Mouse (Mus musculus): ENCODE results near the gene Gm49721. TPM values are rescaled to one million over a fixed set of nuclear protein-coding genes. Genes with fewer than 3 reads are reported as not detected.
"Not testable (repeated sequence)": the region's sequence is repeated elsewhere in the genome, so short reads cannot be mapped to it uniquely, and the experiment has no call there.

Gm49721 gene
- not detected in 2 replicates for polyA plus RNA-seq (2012; ENCODE audit: insufficient read depth, insufficient read length, missing spikeins)

DNA sequence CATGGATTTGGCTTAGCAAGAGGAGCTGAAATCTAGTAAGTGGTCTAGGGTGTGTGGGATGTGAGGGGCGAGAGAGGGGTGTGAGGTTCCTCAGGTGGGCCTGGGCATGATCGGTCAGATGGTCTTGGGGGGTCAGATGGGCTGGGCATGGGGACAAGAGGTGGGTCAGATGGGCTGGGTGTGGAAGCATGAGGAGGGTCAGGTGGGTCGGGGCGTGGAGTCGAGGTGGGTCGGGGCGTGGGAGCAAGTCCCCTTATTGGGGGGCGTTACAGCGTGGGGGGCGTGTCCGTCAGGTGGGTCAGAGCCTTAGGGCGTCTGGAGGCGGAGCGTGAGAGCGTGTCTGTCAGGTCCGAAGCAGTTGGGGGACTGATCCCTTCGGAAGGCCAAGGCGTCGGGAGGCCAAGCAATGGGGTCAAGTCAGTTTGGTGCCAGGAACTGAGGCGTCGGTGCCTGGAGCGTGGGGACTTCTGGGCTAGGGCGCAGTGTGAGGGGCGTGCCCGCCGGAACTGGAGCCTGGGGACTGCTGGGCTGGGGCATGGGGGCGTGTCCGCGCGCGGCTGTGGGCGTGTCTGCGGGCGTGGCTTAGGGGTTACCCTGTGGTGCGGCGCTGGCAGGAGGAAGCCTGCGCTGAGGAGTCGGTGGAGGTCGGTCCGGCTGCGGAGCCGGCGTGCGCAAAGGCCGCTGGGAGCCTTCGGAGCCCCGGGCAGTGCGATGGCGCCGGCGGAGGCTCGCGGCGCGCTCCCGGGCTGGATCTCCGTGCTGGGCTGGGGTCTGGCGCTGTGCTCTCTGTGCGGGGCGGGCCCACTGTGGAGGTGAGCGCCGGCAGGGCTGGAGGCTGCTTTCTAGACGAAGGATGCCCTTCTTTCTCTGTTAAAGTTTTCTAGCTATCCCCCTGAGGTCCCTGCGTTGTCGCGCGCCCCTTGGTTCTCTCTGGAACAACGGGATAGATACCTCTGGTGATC lies at the start of gene Gm49721:
TSS of gene Gm49721 (plus strand) at position 618 of the 962 bp plus-strand sequence.
- peak within 1 kb of the TSS; percentile 70 for H3K4me3 ChIP-seq (ENCODE audit: insufficient read depth, low read depth, low read length)

DNA sequence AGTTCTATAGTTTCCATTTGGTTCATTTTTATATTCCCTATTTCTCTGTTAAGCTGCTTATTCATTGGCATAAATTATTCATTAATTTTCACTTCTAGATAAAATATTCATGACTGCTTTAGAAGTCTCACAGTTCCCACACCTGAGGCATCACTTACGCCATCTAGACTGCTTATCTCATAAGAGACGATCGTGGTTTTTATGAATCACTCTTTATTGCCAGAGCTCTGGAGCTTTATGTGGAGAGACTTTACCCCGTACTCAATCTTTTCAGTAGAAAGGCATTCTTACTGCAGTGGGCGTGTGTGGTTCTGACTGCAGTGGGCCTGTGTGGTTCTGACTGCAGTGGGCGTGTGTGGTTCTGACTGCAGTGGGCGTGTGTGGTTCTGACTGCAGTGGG lies 47.1 kb upstream of the Gm49721 start:
- H3K27ac ChIP-seq (replicated peaks; ENCODE audit: low read depth, low read length); H3K4me1 ChIP-seq (ENCODE audit: control insufficient read depth, insufficient read depth, insufficient read length, low read length); H3K4me3 ChIP-seq (ENCODE audit: insufficient read depth, low read depth, low read length): not testable (repeated sequence)

More for the DNA sequence above, at the start of gene Gm49721:
- H3K27ac ChIP-seq (replicated peaks; ENCODE audit: low read depth, low read length); H3K4me1 ChIP-seq (ENCODE audit: control insufficient read depth, insufficient read depth, insufficient read length, low read length): not testable (repeated sequence)

DNA sequence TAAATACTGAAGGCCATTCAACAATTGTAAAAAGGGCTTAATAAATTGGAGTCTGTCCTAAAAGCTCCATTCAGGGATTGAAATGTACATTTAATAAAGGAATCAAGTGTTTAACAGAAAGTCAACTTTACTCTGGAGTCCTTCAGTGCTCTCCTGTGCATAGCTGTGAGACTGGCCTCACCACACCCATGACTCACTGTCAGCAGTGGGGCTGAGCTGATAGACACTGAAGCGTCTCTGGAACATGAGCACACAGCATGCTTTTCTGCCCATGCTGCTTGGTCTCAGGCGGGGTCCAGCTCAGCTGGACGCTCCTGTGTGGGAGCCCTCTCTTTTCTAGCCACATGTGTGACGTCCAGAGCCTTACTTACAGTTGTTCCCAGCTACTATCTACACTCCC lies 36.1 kb upstream of the Gm49721 start:
- not testable (repeated sequence) for H3K27ac ChIP-seq (replicated peaks; ENCODE audit: low read depth, low read length); H3K4me1 ChIP-seq (ENCODE audit: control insufficient read depth, insufficient read depth, insufficient read length, low read length); H3K4me3 ChIP-seq (ENCODE audit: insufficient read depth, low read depth, low read length)

DNA sequence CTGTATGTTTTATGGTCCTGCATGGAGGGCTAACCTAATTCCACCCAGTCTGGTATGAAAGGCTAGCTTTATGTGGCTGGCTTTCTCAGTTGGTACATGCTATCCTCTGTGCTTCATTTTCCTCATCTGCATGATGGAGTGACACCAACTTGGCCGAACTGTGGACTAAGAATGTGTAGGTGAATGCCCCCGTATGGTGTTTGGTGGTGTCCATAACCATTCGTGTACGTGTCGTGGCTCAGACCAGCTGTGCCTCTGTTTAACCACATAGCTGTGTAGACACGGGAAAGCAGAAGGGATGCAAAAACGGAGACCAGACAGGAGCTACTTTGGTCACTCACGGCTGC lies 31.1 kb upstream of the Gm49721 start:
- H3K4me1 ChIP-seq (ENCODE audit: control insufficient read depth, insufficient read depth, insufficient read length, low read length); H3K27ac ChIP-seq (replicated peaks; ENCODE audit: low read depth, low read length): not testable (repeated sequence)
- peak overlapping the region; percentile 91 for H3K4me3 ChIP-seq (ENCODE audit: insufficient read depth, low read depth, low read length)

DNA sequence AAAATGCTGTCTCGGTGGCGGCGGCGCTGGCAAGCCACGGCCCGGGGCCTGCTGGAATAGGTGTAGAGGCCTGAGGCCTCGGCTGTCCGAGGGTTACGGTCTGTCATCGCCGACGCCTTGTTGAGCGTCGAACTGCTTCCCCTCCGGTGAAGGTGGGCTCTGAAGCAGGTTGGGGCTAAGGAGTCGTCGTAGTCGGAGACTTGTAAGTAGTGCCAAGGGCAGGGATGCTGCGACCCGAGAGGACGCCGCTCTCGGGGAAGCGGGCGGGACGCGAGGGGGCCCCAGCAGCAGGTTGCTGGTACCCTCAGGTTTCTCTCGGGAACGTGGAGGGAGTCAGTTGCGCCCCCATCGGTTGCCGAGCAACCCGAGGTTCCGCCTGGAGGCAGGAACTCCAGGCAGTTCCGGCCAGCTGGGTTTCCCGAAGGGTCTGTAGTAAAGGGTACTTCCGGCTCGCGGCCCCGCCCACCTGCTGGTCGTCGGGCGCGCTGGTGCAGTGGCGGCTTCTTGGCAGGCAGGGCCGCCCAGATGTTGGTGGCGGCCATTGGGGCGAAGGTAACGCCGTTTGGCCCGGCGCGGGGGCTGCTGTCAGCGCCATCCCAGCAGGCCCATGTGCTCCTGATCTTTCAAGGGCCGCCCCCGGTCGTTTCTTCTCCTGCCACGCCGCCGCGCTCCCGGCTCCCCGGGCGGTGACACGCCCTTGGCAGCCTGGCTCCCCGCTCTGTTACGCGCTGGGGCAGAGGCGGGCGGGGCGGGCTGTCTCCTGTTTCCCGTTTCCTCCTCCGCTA lies 30.5 kb upstream of the Gm49721 start, which contains the start of gene Rsph3b:
TSS of gene Rsph3b (minus strand) at position 699 of the 785 bp plus-strand sequence.
- H3K4me1 ChIP-seq (ENCODE audit: control insufficient read depth, insufficient read depth, insufficient read length, low read length) = not testable (repeated sequence)
- peak within 1 kb of the TSS; percentile 81 for H3K27ac ChIP-seq (replicated peaks; ENCODE audit: low read depth, low read length)
- H3K4me3 ChIP-seq (ENCODE audit: insufficient read depth, low read depth, low read length) = peak within 1 kb of the TSS; percentile 91

DNA sequence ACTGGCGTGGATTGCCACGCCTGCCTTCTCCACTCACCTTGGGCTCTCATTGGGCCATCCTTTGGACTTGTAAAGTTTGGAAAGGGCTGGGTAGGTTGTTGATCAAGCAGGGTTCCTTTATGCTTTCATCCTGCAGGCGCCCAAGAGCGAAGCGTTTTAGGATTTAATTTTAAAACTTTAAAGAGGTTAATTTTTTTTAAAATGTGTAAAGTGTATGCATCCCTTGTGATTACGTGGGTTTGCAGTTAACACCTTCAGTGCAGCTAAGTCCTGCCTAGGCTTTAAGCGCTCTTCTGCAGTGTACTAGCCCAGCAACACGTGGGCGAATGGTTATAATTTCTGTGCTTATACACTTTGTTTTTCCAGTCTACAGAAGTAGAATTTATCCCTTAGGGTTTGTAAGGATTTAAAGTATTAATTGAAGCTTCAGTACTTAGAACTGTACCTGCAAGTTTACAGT lies 29.9 kb upstream of the Gm49721 start:
- not testable (repeated sequence) for H3K27ac ChIP-seq (replicated peaks; ENCODE audit: low read depth, low read length); H3K4me1 ChIP-seq (ENCODE audit: control insufficient read depth, insufficient read depth, insufficient read length, low read length)
- peak overlapping the region; percentile 91 for H3K4me3 ChIP-seq (ENCODE audit: insufficient read depth, low read depth, low read length)

DNA sequence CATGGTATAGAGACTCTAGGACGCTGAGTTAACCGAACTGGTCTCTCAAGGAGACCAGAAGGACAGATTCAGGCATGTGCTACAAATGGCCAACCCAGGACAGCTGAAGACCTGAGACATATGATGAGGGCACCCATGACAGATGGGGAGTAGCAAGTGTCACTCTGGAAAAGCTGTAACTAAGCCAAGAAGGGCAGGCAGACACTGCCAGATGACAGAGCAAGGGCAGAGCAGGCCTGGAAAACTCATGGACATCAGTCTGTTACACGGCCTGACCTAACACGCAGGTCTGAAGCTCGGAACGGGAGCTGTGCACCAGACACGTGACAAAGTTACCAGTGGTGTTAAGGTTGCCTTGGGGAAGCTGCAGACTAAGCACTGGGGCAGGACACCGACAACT lies 19.8 kb upstream of the Gm49721 start:
- not testable (repeated sequence) for H3K4me1 ChIP-seq (ENCODE audit: control insufficient read depth, insufficient read depth, insufficient read length, low read length); H3K27ac ChIP-seq (replicated peaks; ENCODE audit: low read depth, low read length); H3K4me3 ChIP-seq (ENCODE audit: insufficient read depth, low read depth, low read length)

DNA sequence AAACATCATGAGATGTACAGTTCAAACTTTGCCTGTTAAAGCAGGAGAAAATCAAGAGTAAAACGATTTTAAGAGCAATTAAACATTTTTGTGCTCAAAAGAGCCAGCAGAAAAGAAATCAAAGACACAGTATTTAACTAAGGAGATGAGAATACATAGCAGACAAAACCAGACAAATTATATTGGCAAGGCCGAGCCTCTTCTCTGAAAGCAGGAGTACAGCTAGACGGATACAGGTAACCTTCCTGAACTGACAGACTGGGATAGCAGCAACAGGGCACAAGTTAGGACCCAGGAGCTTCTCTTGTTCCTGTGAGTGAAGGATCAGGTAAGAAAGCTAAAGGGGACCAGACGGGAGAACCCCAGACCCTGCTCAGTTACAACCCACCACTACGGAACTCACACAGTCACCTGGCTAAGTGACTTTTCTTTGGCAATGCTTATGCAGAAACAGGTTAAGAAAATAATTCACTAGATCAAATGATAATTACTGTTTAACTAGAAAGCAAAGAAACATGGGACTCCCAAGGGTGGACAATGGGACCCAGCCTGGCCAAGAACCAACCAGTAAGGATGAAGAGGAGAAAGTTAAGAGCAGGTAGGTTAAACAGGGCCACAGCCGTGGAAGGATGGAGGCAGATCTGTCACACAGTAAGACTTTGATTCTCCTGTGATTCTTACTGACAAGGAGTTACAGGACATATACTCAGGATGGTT lies 19.0 kb upstream of the Gm49721 start:
- H3K4me3 ChIP-seq (ENCODE audit: insufficient read depth, low read depth, low read length); H3K27ac ChIP-seq (replicated peaks; ENCODE audit: low read depth, low read length); H3K4me1 ChIP-seq (ENCODE audit: control insufficient read depth, insufficient read depth, insufficient read length, low read length): not testable (repeated sequence)

DNA sequence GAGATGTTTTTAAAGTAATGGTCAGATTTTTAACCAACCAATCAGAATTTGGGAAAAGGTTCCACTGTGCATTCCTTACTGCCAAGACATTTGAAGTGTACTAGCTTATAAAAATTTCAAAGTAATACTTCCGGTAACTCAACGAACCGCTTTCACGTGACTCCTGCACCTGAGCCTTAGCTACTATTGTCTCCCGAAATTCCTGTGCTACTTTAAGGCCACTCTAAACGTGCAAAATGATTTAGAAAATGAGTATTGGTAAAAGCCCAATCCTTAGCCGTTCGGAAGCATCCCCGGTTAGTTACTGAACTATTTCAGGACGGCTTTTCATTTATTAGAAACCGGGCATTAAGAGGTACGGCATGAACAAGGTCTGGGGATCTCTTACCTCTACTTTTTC lies 18.4 kb upstream of the Gm49721 start:
- not testable (repeated sequence) for H3K27ac ChIP-seq (replicated peaks; ENCODE audit: low read depth, low read length); H3K4me1 ChIP-seq (ENCODE audit: control insufficient read depth, insufficient read depth, insufficient read length, low read length)
- H3K4me3 ChIP-seq (ENCODE audit: insufficient read depth, low read depth, low read length) = peak overlapping the region; percentile 60

DNA sequence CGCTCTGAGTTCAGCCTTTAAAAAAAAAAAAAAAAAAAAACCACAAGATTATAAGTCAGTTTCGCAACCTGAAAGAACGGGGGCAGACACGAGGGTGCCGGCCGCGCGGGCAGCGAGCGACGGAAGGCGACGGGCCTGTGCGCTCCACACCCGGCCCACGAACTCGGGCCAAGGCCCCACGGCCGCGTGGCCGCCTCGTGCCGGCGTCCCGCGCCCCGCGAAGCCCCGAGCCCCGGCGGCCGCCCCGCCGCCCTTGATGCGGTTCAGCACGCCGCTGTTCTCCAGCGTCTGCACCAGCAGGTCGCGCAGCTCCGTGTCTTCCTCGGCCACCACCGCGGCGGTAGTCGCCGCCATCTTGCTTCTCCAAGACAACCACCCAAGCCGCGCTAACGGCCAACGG lies 17.9 kb upstream of the Gm49721 start, which contains the start of gene Tagap1:
TSS of gene Tagap1 (minus strand) at position 381 of the 400 bp plus-strand sequence.
- H3K4me1 ChIP-seq (ENCODE audit: control insufficient read depth, insufficient read depth, insufficient read length, low read length) = not testable (repeated sequence)
- peak within 1 kb of the TSS; percentile 60 for H3K4me3 ChIP-seq (ENCODE audit: insufficient read depth, low read depth, low read length)
- peak within 1 kb of the TSS; percentile 37 for H3K27ac ChIP-seq (replicated peaks; ENCODE audit: low read depth, low read length)

DNA sequence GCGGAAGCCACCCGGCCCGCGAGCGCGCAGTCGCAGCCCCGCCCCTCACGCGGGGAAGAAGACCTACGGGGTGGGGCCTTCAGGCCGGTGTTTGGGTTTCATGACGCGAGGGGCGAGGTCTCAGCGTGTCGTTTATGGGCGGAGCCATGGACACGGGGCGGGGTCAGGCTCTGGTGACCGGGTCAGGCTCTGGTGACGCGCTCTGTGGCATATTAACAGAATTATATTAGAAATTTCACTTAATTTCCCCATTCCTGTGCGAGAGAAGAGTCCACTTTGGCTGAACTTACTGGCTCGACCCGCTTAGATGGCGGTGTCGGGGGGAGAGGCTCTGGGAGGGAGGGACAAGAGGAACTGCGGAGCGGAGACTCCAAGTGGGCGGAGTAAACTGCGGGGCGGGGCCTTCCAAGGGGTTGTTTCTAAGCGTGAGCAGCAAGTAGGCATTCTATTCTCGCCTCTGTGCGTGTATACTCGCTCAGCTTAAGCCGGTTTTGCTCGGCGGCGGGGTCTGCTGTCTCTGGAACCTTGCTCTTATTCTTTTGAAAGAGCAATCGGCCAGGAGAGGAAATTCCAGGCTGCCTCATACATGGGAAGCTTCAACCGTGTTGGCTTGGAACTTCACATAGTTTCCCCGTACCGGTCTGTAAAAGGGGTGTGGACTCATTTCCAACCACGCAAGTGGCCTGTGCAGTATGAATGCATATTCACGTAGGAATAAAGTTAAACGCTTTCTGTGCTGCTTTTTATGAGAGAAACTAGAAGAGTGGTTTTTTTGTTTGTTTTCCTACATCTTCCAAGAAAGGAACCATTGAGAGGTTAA lies 17.3 kb upstream of the Gm49721 start:
- peak overlapping the region; percentile 37 for H3K27ac ChIP-seq (replicated peaks; ENCODE audit: low read depth, low read length)

DNA sequence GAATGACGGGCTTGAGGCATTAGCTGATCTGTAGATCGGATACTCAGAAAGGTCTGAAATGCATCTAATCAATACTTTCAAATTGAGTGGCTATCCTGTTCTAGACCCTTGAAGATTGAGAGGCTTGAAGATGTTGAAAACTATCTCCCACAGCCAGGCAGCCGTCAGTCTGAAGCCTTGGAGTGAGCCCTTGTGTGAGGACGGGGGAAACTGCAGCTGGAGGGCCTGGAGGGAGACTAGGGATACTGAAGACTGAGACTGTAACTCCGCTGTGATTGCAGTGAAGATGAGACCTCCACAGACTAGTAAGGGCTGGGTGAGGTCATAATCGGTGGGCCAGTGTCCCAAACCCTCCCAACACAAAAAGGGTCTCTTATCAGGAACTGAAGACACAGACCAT lies 16.4 kb upstream of the Gm49721 start:
- H3K4me3 ChIP-seq (ENCODE audit: insufficient read depth, low read depth, low read length); H3K4me1 ChIP-seq (ENCODE audit: control insufficient read depth, insufficient read depth, insufficient read length, low read length); H3K27ac ChIP-seq (replicated peaks; ENCODE audit: low read depth, low read length): not testable (repeated sequence)

More for the DNA sequence above, 17.3 kb upstream of the Gm49721 start:
- not testable (repeated sequence) for H3K4me1 ChIP-seq (ENCODE audit: control insufficient read depth, insufficient read depth, insufficient read length, low read length)
- H3K4me3 ChIP-seq (ENCODE audit: insufficient read depth, low read depth, low read length) = peak overlapping the region; percentile 48

DNA sequence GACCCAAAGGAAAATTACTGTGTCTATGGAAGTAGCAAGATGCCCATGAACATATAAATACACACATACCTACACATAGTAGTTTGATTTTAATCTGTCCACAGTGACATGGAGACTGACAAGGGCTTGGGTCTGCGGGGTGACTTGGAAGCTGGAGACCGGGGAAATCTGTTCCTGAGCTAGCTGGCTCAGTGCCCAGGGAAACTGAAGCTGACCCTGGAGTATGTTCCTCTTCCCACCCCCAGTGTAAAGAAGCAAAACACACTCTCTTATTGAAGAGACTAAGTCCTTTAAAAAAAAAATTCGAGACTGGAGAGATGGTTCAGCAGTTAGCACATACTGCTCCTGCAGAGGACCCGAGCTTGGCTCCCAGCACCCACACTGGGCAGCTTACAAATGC lies 15.8 kb upstream of the Gm49721 start:
- H3K4me3 ChIP-seq (ENCODE audit: insufficient read depth, low read depth, low read length); H3K27ac ChIP-seq (replicated peaks; ENCODE audit: low read depth, low read length); H3K4me1 ChIP-seq (ENCODE audit: control insufficient read depth, insufficient read depth, insufficient read length, low read length): not testable (repeated sequence)

DNA sequence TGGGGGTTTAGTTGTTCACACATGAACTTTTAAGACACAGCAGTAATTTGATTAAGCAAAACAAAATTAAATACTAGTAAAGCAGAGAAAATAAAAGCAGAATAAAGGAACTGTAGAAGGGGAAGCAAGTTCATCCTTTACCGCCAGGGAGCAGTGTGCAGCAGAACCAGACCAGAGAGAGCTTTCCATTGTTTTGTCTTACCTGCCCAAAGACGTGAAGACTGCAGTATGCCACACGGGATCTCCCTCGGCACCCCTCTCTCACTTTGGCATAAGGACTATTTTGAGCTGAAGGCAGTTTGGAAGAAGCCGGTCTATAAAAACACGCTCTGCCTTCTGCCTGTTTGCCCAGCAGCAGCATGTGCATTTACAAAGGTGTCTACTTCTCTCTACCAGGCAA lies 13.3 kb upstream of the Gm49721 start:
- not testable (repeated sequence) for H3K4me1 ChIP-seq (ENCODE audit: control insufficient read depth, insufficient read depth, insufficient read length, low read length); H3K27ac ChIP-seq (replicated peaks; ENCODE audit: low read depth, low read length); H3K4me3 ChIP-seq (ENCODE audit: insufficient read depth, low read depth, low read length)
